Mouse (Mus musculus) urinary bladder, postnatal 10 days (tissue): ENCODE data around the gene Tnfsfm13.
"Not testable (repeated sequence)": the region's sequence is repeated elsewhere in the genome, so short reads cannot be mapped to it uniquely, and the experiment has no call there.

Source experiments
- DNase-seq: peaks from one replicate; pipeline ENCODE4 v3.0.0; 2022; ENCODE audit warnings: low spot score

Tnfsfm13 gene

GRCm38 (mm10) chr11:69703814-69704612 is 8.1 kb upstream of the Tnfsfm13 start:
- no peak for DNase-seq

DNA sequence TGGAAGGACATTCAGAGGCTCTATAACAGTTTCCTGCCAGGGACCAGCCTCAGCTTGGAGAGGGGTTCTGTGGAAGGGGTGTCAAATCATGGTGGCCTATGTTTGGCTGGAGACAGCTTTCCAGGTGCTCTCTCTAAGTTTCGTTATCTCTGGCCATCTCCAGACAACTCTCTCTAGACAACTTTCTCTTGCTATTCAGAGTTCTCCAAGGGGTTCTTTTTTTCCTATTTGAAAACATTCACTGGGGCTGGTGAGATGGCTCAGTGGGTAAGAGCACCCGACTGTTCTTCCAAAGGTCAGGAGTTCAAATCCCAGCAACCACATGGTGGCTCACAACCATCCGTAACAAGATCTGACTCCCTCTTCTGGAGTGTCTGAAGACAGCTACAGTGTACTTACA is 7.5 kb upstream of the Tnfsfm13 start:
- DNase-seq = not testable (repeated sequence)

DNA sequence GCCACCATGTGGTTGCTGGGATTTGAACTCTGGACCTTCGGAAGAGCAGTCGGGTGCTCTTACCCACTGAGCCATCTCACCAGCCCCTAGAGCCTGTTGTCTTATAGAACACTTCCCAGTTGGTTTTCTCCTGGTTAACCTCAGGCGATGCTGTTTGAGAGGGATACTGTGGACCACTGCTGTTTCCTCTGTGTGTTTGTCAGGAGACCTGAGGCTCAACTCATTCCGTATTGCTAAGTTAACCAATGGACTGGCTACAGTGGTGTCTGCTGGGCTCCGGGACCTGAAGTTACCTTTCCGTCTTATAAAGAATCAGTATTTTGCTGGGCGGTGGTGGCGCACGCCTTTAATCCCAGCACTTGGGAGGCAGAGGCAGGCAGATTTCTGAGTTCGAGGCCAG is 7.0 kb upstream of the Tnfsfm13 start:
- DNase-seq = not testable (repeated sequence)

GRCm38 (mm10) chr11:69699595-69699994 is 3.7 kb upstream of the Tnfsfm13 start:
- no peak for DNase-seq

- DNase-seq = no peak
These were observed 2.7 kb upstream of the Tnfsfm13 start for GRCm38 (mm10) chr11:69698574-69698973.

DNA sequence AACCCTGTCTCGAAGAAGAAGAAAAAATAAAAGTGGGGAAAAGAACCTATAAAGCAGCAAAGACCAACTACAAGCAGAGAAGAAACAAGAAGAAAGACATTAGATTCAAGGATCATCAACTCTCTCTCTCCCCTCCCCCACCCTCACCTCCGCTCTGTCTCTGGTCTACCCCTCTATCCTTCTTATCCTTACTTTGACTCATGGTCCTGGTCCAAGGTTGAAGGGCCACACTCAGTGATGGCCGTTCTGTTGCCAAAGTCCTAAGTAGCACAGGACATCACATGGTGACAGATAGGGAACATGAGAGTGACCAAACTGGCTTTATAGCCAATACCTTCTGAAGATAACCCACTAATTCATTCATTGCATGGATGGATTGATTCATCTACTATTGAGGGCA is 1.5 kb upstream of the Tnfsfm13 start:
- no peak for DNase-seq

- DNase-seq = no peak
These were observed 895 bp downstream of the Tnfsfm13 start for GRCm38 (mm10) chr11:69695046-69695360.

DNA sequence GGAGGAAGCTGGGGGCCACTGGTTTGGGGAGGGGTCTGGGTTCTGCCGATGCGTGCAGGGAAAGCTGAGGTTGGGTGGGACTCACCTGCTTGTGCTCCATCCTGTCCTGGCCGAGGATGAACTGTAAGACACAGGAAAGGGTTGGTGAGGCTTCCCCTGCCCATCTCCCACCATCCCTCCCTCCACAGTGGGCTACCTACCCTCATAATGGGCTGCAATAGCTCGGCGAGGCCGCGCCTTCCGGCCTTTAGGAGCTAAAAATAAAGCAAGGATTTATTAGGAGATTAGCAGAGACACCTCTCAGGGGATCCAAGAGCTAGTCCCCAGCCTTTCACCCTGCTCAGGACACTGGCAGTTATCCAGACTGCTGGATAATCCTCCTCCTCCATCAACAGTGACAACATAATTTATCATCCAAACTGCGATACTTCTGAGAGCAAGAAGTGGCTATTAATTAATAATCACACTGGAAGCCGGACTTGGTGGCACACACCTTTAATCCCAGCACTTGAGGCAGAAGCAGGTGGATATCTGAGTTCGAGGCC is 2.4 kb downstream of the Tnfsfm13 start:
- DNase-seq = no peak

GRCm38 (mm10) chr11:69692863-69693262 is 3.0 kb downstream of the Tnfsfm13 start:
- no peak for DNase-seq

GRCm38 (mm10) chr11:69692196-69692811 is 3.6 kb downstream of the Tnfsfm13 start:
- no peak for DNase-seq

DNA sequence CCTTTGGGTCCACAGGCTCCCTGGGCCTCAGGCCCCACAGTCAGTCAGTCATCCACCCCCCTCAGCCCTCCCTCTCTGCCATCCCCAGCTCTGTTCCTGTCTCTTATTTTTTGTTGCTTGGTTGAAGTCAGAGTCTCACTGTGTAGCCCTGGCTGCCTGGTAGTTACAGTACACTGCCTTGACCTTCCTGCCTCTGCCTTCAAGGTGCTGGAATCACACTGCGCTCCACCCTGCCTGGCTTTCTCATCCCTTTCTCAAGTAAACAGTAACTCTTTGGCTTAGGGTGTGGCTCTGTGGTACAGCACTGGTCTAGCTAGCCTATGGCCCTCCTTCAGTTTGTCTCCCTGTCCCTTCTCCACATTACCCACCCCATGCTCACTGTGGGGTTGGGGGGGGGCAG is 6.0 kb downstream of the Tnfsfm13 start:
- DNase-seq = no peak

GRCm38 (mm10) chr11:69687061-69687460 is 8.8 kb downstream of the Tnfsfm13 start:
- no peak for DNase-seq

GRCm38 (mm10) chr11:69686377-69686776 is 9.5 kb downstream of the Tnfsfm13 start:
- peak; percentile 72 for DNase-seq

GRCm38 (mm10) chr11:69685526-69686148 is 10.3 kb downstream of the Tnfsfm13 start, which contains the start of gene Tnfsf13:
Gene Tnfsf13 (minus strand): TSS chr11:69685784.
- no peak for DNase-seq

- DNase-seq = no peak
These were observed 11.0 kb downstream of the Tnfsfm13 start for GRCm38 (mm10) chr11:69684936-69685335.

DNA sequence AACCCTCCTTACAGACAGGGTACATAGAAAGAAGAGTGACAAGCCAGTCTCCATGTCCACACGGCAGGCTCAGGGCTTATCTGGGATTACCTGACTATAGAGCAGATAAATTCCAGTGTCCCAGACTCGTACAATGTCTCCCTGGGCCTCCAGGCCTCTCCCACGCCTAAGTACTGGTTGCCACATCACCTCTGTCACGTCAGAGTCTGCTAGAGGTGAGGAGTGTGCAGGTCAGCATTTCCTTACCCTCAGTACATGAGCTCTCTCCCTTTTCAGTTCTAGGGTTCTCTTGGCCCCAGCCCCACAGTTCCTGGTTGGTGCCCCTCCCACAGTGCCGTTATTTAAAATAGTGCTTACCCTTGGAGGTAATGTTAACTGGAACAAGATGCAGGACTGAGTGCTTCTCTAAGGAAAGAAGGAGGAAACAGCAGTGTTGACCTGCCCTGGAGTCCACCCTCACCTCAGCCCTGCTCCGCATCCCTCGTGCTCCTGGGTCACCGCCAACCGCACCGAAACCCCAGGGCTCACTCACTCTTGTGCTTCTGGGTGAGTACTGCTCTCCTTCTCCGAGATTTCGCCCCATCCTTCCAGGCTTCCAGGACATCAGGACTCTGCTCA is 11.7 kb downstream of the Tnfsfm13 start:
- DNase-seq = no peak

DNA sequence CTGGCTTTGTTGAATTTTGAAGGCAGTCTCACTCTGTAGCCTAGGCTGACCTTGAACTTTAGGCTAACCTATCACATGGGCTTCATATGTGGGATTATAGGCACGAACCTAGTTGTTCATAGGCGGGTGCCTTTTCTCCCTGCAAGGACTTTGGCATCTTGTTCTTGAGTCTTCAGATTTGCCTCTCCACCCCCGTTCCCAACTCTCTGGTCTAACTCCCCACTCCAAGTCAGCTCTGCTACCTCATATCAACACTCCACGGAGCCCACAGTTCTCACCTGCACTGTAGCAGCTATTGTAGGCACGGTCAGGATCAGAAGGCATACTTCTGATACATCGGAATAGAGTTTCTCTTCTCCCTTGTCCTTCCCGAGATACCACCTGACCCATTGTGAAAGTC is 12.3 kb downstream of the Tnfsfm13 start:
- no peak for DNase-seq

- peak; percentile 64 for DNase-seq
These were observed 12.9 kb downstream of the Tnfsfm13 start for GRCm38 (mm10) chr11:69682840-69683533.

DNA sequence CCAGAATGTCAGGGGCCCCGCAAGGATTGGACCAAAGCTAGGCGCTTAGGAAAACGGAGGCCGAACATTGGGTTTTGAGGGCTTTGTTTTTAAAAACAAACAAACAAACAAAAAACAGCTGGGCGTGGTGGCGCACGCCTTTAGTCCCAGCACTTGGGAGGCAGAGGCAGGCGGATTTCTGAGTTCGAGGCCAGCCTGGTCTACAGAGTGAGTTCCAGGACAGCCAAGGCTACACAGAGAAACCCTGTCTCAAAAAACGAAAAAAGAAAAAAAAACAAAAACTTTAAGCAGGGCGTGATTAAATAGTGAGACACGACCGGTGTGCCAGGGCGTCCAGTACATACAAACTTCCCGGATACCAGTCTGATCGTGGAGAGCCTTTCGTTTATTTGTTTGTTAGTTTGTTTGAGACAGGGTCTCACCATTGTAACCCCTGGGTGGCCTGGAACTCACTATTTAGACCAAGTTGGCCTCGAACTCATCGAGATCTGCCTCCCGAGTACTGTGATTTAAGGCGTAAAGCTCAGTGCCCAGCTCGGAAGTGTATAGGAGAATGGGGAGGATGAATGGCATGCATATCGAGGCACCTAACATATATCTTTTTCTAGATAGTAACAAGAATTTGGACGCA is 13.6 kb downstream of the Tnfsfm13 start:
- no peak for DNase-seq

- DNase-seq = peak; percentile 88
These were observed 14.3 kb downstream of the Tnfsfm13 start, which contains the start of gene Senp3 for GRCm38 (mm10) chr11:69681314-69682208. Gene Senp3 (minus strand): TSS chr11:69682084.
